Mouse (Mus musculus): ENCODE results near the gene Lsm12. TPM values are rescaled to one million over a fixed set of nuclear protein-coding genes. Genes with fewer than 3 reads are reported as not detected.

The Lsm12 gene
- polyA plus RNA-seq, 1 experiment from 2014 or later = 98.4 TPM

DNA sequence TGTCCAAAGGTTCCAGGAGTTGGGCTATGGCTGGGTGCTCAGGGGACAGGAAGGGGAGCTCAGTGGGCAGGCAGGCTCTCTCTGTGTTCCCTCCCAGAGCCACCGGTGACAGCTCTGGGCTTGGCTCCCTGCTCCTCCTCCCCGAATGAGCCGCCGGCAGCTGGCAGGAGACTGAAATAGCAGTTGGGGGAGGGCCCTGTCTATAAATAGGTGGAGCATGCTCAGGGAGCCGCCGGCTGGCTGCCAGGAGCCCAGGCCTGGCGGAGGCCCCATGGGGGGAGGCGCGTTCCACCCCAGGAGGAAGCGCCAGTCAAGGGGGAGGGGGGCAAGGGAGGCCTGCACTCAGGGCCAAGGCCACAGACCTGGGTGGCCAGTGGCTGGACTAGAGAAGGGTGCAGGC lies 33.7 kb upstream of the Lsm12 start:
- Histone ChIP-seq H3K27ac (replicated peaks; ENCODE audit: low read depth, low read length) (peak overlapping the region; percentile 73), H3K4me3 (ENCODE audit: low read depth, low read length) (peak overlapping the region; percentile 39), H3K9ac (ENCODE audit: low read depth, low read length) (peak overlapping the region; percentile 58), H3K36me3 (ENCODE audit: control insufficient read depth, insufficient read depth, low read length) (peaks cover 14% of the 10 kb centered on the region; the same call in 1 of the 2 replicates), H3K4me2 (ENCODE audit: low read depth, low read length) (peak overlapping the region; percentile 63), H3K27me3 (replicated peaks; ENCODE audit: control insufficient read depth, insufficient read depth, low read length) (no peaks in the 10 kb centered on the region), H3K9me3 (ENCODE audit: control insufficient read depth, low read length) (no peaks in the 10 kb centered on the region), H3K4me1 (ENCODE audit: control insufficient read depth, insufficient read depth, low read length) (peaks cover 63% of the 10 kb centered on the region)
- WGBS = 0% methylated on average over 9 of the region's 10 CpGs
- peak; percentile 88 for ATAC-seq (ENCODE audit: low read depth)
- peak; percentile 98 for DNase-seq (ENCODE audit: low spot score)

DNA sequence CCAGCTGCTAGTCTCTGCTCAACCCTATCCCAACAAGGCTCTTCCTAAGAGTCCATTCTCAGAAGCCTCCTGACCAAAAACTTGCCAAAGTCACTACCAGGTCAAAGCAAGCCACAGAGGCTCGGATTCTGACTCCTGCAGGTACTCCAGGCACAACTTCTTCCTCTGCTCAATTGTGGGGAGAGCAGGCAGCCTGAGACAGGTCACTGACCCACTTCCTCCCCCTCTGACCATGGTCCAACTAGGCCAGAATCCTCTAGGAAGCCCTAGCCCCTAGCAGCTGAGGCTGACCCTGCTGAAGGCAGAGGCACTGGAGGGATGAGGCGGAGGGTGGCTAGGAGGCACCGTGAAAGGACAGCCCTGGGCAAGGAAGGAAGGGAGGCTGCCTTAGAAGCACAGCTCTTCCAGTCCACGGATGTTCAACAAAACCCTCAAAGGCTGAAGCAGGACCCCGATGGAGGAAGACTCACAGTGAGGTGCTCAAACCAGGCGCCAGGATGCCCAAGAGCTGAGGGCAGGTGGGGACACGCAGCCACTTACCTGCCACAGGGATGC lies 32.9 kb upstream of the Lsm12 start:
- H3K36me3 ChIP-seq (ENCODE audit: control insufficient read depth, insufficient read depth, low read length) = 0 out of 2 replicates have a peak, but pooled peaks cover 14% of the 10 kb centered on the region
- ATAC-seq (ENCODE audit: low read depth) (no peak), DNase-seq (ENCODE audit: low spot score) (no peak)
- H3K4me2 ChIP-seq (ENCODE audit: low read depth, low read length) = peak overlapping the region; percentile 63
- peak overlapping the region; percentile 44 for H3K27ac ChIP-seq (replicated peaks; ENCODE audit: low read depth, low read length)
- H3K9me3 ChIP-seq (ENCODE audit: control insufficient read depth, low read length) = no peaks in the 10 kb centered on the region
- no peaks in the 10 kb centered on the region for H3K27me3 ChIP-seq (replicated peaks; ENCODE audit: control insufficient read depth, insufficient read depth, low read length)
- WGBS = 44% methylated on average over 7 of the region's 7 CpGs
- H3K4me1 ChIP-seq (ENCODE audit: control insufficient read depth, insufficient read depth, low read length) = peaks cover 63% of the 10 kb centered on the region
- peak overlapping the region; percentile 39 for H3K4me3 ChIP-seq (ENCODE audit: low read depth, low read length)
- H3K9ac ChIP-seq (ENCODE audit: low read depth, low read length) = peak overlapping the region; percentile 58

DNA sequence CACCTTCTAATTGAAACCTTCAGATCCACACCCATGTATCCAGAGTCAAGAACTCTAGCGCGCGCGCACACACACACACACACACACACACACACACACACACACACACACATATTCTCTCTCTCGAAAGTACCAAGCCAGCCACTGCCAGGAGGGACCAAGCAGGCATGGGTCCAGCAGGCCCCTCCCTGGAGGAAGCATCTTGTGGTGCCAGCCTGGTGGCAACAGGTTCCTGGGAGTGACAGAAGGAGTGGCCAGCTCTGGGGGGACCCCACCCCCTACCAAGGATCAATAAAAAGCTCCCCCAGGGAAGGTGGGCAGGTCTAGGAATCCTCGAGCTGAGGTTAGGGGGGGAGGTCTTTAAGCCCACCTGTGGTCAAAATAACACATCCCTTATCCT lies 32.3 kb upstream of the Lsm12 start:
- no peak for DNase-seq (ENCODE audit: low spot score)
- Histone ChIP-seq H3K9me3 (ENCODE audit: control insufficient read depth, low read length) (no peaks in the 10 kb centered on the region), H3K4me2 (ENCODE audit: low read depth, low read length) (peak overlapping the region; percentile 63), H3K36me3 (ENCODE audit: control insufficient read depth, insufficient read depth, low read length) (0 out of 2 replicates have a peak, but pooled peaks cover 14% of the 10 kb centered on the region), H3K9ac (ENCODE audit: low read depth, low read length) (peak overlapping the region; percentile 58; the same call in 1 of the 2 replicates), H3K27me3 (replicated peaks; ENCODE audit: control insufficient read depth, insufficient read depth, low read length) (no peaks in the 10 kb centered on the region), H3K4me1 (ENCODE audit: control insufficient read depth, insufficient read depth, low read length) (peaks cover 66% of the 10 kb centered on the region), H3K27ac (replicated peaks; ENCODE audit: low read depth, low read length) (0 out of 2 replicates have a peak overlapping the region, but pooled peaks have one; percentile 30), H3K4me3 (ENCODE audit: low read depth, low read length) (peak overlapping the region; percentile 39)
- ATAC-seq (ENCODE audit: low read depth) = no peak
- WGBS = 60% methylated on average over 6 of the region's 6 CpGs

DNA sequence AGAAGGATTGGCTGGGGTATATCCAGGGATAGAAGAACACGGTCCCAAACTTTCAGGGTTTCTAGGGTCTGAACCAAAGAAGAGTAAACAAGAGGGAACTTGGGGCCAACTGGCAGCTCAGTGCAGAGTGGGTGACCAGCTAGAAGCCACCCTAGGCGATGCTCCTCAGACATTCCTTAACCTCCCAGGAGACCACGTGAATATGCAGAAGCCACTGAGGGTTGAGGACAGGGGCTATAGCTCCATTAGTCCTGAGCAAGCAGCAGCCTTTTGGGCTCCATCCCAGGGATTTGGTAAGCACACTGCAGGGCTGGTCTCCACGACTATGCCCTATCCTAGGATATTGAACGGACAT lies 31.8 kb upstream of the Lsm12 start:
- Histone ChIP-seq H3K27ac (replicated peaks; ENCODE audit: low read depth, low read length) (0 out of 2 replicates have a peak overlapping the region, but pooled peaks have one; percentile 30), H3K9ac (ENCODE audit: low read depth, low read length) (peak overlapping the region; percentile 58), H3K27me3 (replicated peaks; ENCODE audit: control insufficient read depth, insufficient read depth, low read length) (no peaks in the 10 kb centered on the region), H3K4me3 (ENCODE audit: low read depth, low read length) (peak overlapping the region; percentile 39), H3K36me3 (ENCODE audit: control insufficient read depth, insufficient read depth, low read length) (0 out of 2 replicates have a peak, but pooled peaks cover 14% of the 10 kb centered on the region), H3K4me2 (ENCODE audit: low read depth, low read length) (peak overlapping the region; percentile 63), H3K9me3 (ENCODE audit: control insufficient read depth, low read length) (no peaks in the 10 kb centered on the region), H3K4me1 (ENCODE audit: control insufficient read depth, insufficient read depth, low read length) (peaks cover 69% of the 10 kb centered on the region)
- DNase-seq (ENCODE audit: low spot score) (no peak), ATAC-seq (ENCODE audit: low read depth) (no peak)
- WGBS = 34% methylated on average over 5 of the region's 5 CpGs

DNA sequence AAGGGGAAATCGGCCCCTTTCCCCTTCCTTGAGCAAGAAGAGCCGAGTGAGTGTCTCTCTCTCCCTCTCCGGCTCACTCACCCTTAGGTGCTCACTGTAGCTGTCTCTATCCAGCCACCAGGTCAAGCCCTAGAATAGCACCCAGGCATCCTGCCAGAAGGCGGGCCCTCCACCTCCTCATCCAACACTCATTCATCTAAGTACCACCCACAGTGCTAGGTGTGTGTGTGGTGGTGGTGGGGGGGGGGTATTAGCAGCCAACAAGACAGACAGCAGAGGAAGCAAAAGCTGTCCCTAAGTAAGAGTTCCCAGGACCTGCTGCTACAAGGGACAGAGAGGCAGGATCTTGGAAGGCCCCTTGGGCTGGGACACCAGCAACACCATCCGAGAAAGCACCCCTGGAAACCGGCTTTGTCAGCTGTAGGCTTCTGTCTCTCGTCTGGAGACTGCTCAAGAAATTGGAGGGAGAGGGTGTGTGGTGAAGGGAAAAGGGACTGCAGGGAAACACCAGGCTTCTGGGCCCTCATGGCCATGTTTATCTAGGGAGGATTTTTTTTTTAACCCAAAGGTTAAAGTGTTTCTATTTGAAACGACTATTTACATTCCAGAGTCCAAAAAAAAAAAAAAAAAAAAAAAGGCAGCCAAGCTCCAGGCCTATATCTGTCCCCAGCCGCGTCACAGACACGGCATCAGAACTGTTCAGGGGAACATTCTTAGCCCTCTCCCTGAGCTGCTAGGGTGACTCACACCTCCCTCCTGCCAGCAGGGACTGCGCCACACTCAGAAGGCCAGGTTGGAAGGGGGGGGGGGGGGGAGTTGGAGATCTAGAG lies 31.2 kb upstream of the Lsm12 start:
- Histone ChIP-seq H3K9ac (ENCODE audit: low read depth, low read length) (peak overlapping the region; percentile 58; the same call in 1 of the 2 replicates), H3K4me3 (ENCODE audit: low read depth, low read length) (peak overlapping the region; percentile 39), H3K27ac (replicated peaks; ENCODE audit: low read depth, low read length) (peak overlapping the region; percentile 49; the same call in 1 of the 2 replicates), H3K9me3 (ENCODE audit: control insufficient read depth, low read length) (no peaks in the 10 kb centered on the region), H3K36me3 (ENCODE audit: control insufficient read depth, insufficient read depth, low read length) (0 out of 2 replicates have a peak, but pooled peaks cover 8% of the 10 kb centered on the region), H3K27me3 (replicated peaks; ENCODE audit: control insufficient read depth, insufficient read depth, low read length) (no peaks in the 10 kb centered on the region), H3K4me2 (ENCODE audit: low read depth, low read length) (peak overlapping the region; percentile 63), H3K4me1 (ENCODE audit: control insufficient read depth, insufficient read depth, low read length) (peaks cover 74% of the 10 kb centered on the region)
- ATAC-seq (ENCODE audit: low read depth) (no peak; the same call in 1 of the 2 replicates), DNase-seq (ENCODE audit: low spot score) (peak; percentile 64)
- 32% methylated on average over 12 of the region's 12 CpGs for WGBS

DNA sequence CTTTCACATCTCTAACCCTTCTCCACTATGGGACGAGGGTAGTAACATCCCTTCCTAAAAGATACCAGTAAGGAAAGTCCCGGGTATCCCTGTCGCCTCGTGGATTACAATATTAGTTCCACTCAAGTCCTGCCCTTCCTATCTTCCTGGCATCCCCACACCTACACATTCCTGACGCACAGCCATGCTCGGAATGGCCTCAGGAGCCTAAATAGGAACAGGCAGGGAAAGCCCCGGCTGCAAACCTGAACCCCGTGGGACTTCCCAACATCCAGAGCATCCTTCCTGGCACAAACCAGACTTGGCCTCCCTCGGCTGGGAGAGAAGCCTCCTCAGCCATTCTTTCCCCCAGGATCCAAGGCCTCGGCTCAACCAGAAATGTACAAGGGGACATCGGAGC lies 30.4 kb upstream of the Lsm12 start:
- WGBS = 55% methylated on average over 11 of the region's 11 CpGs
- H3K4me2 ChIP-seq (ENCODE audit: low read depth, low read length) = peak overlapping the region; percentile 63
- H3K27me3 ChIP-seq (replicated peaks; ENCODE audit: control insufficient read depth, insufficient read depth, low read length) = no peaks in the 10 kb centered on the region
- H3K4me1 ChIP-seq (ENCODE audit: control insufficient read depth, insufficient read depth, low read length) = peaks cover 75% of the 10 kb centered on the region
- ATAC-seq (ENCODE audit: low read depth) (no peak), DNase-seq (ENCODE audit: low spot score) (no peak)
- H3K4me3 ChIP-seq (ENCODE audit: low read depth, low read length) = no peak overlapping the region
- H3K9ac ChIP-seq (ENCODE audit: low read depth, low read length) = 0 out of 2 replicates have a peak overlapping the region, but pooled peaks have one; percentile 26
- H3K9me3 ChIP-seq (ENCODE audit: control insufficient read depth, low read length) = no peaks in the 10 kb centered on the region
- 0 out of 2 replicates have a peak, but pooled peaks cover 4% of the 10 kb centered on the region for H3K36me3 ChIP-seq (ENCODE audit: control insufficient read depth, insufficient read depth, low read length)
- peak overlapping the region; percentile 49 for H3K27ac ChIP-seq (replicated peaks; ENCODE audit: low read depth, low read length)

DNA sequence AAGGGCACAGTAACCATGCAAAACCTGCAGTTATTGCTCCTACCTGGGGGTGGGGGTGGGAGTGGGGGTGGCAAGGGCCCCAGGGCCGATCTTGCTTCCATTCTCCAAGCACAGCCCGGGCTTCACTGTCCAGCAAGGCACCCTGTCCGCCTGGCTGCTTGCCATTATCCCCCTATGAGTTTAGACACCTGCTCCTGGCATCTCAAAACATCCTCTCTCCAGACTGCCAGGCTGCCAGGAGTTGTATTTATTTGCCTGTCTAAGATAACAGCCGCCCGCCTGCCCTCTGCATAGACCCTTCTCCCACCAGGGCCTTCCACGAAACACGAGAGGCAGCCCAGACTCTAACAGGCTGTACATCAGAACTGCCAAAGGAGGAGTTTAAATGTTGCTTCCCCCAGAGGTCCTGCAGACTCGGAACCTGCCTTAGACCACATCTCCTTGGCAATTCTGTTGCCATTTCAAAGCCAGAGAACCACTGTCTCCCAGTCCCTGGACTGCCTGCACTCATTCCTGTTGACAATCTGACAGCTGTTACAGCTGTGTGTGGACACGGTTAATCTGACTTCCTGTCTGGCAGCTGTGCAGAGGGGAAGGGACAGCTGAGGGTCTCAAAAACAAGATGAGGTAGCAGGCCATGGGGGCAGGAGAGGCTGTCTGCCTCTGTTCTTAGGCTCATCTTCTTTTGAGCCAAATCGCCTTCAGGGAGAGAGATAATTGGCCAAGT lies 29.5 kb upstream of the Lsm12 start:
- Histone ChIP-seq H3K9me3 (ENCODE audit: control insufficient read depth, low read length) (no peaks in the 10 kb centered on the region), H3K4me1 (ENCODE audit: control insufficient read depth, insufficient read depth, low read length) (peaks cover 66% of the 10 kb centered on the region), H3K27ac (replicated peaks; ENCODE audit: low read depth, low read length) (0 out of 2 replicates have a peak overlapping the region, but pooled peaks have one; percentile 49), H3K9ac (ENCODE audit: low read depth, low read length) (no peak overlapping the region), H3K4me2 (ENCODE audit: low read depth, low read length) (0 out of 2 replicates have a peak overlapping the region, but pooled peaks have one; percentile 2), H3K27me3 (replicated peaks; ENCODE audit: control insufficient read depth, insufficient read depth, low read length) (no peaks in the 10 kb centered on the region), H3K36me3 (ENCODE audit: control insufficient read depth, insufficient read depth, low read length) (no peaks in the 10 kb centered on the region), H3K4me3 (ENCODE audit: low read depth, low read length) (no peak overlapping the region)
- DNase-seq (ENCODE audit: low spot score) (peak; percentile 73), ATAC-seq (ENCODE audit: low read depth) (no peak)
- WGBS = 46% methylated on average over 10 of the region's 10 CpGs

DNA sequence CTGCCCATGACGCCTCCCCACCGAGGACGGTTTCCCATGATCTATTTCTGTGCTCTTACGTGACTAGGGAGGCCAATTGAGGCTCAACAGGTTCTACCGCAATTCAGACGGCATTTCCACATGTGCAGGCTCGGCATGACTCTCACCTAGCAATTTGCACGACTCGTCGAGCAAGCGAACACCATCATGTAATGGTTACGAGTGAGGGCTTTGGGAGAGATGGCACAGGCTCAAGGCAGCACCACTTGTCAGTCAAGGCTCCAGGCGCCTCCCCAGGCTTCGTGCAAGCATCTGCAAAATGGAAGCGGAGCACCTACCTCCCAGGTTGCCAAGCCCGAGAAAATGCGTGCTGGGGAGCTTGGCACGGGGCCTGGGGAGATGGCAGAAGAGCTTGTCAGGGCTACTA lies 26.8 kb upstream of the Lsm12 start:
- no peak overlapping the region for H3K4me2 ChIP-seq (ENCODE audit: low read depth, low read length)

More for the DNA sequence above, 26.8 kb upstream of the Lsm12 start:
- ATAC-seq (ENCODE audit: low read depth) (peak; percentile 41; the same call in 1 of the 2 replicates), DNase-seq (ENCODE audit: low spot score) (peak; percentile 86)
- 43% methylated on average over 18 of the region's 18 CpGs for WGBS
- H3K9me3 ChIP-seq (ENCODE audit: control insufficient read depth, low read length) = no peaks in the 10 kb centered on the region
- no peak overlapping the region; the same call in 1 of the 2 replicates for H3K9ac ChIP-seq (ENCODE audit: low read depth, low read length)
- no peaks in the 10 kb centered on the region for H3K27me3 ChIP-seq (replicated peaks; ENCODE audit: control insufficient read depth, insufficient read depth, low read length)
- peak overlapping the region; percentile 44 for H3K27ac ChIP-seq (replicated peaks; ENCODE audit: low read depth, low read length)
- H3K36me3 ChIP-seq (ENCODE audit: control insufficient read depth, insufficient read depth, low read length) = no peaks in the 10 kb centered on the region
- peaks cover 54% of the 10 kb centered on the region for H3K4me1 ChIP-seq (ENCODE audit: control insufficient read depth, insufficient read depth, low read length)
- H3K4me3 ChIP-seq (ENCODE audit: low read depth, low read length) = no peak overlapping the region

All from embryonic facial prominence, embryonic 14.5 days (tissue).